Comparison of ENCODE assay signal across 16 mouse cellular contexts in genomic region chr7:57992406-57993223, GRCm38 (mm10).
DNase-seq lines count a peak whose midpoint lies in the region; ATAC-seq and TF ChIP-seq lines count a peak whose summit lies in the region.
"Had no signal": no experiment of that assay in that cellular context is flagged by ENCODE, and none has a peak within 500 bp of the region (broad histone marks: within the 10 kb centered on the region; RNA-seq: fewer than 3 reads in every experiment).

No protein-coding gene starts in this region.

- H3K9ac ChIP-seq in midbrain, postnatal 0 days (replicated peaks; ENCODE audit: low read length, poor library complexity, severe bottlenecking): no peak overlapping the region
- H3K9ac ChIP-seq in midbrain, embryonic 13.5 days (replicated peaks): no peak overlapping the region
- H3K9ac ChIP-seq in neural tube, embryonic 13.5 days: no peak overlapping the region
- H3K9ac ChIP-seq: heart, embryonic 15.5 days; hindbrain, embryonic 13.5 days; liver, embryonic 12.5 days; midbrain, embryonic 12.5 days had no signal

- H3K36me3 ChIP-seq in midbrain, postnatal 0 days (ENCODE audit: insufficient read depth, low read length): no peaks in the 10 kb centered on the region
- H3K36me3 ChIP-seq in midbrain, embryonic 13.5 days: no peaks in the 10 kb centered on the region
- no peaks in the 10 kb centered on the region for H3K36me3 ChIP-seq in neural tube, embryonic 13.5 days
- H3K36me3 ChIP-seq: heart, embryonic 15.5 days; hindbrain, embryonic 13.5 days; liver, embryonic 12.5 days; midbrain, embryonic 12.5 days had no signal

- no peak overlapping the region for H3K27ac ChIP-seq in midbrain, postnatal 0 days (ENCODE audit: low read depth, low read length)
- no peak overlapping the region for H3K27ac ChIP-seq in midbrain, embryonic 13.5 days
- H3K27ac ChIP-seq in neural tube, embryonic 13.5 days (replicated peaks): no peak overlapping the region
- H3K27ac ChIP-seq: heart, embryonic 15.5 days; hindbrain, embryonic 13.5 days; liver, embryonic 12.5 days; midbrain, embryonic 12.5 days had no signal

- TF ChIP-seq CTCF in midbrain, postnatal 0 days (IDR thresholded peaks at IDR 0.05): no peak

- no peaks in the 10 kb centered on the region for H3K27me3 ChIP-seq in midbrain, postnatal 0 days (ENCODE audit: insufficient read depth, low read length)
- H3K27me3 ChIP-seq in midbrain, embryonic 13.5 days: no peaks in the 10 kb centered on the region
- no peaks in the 10 kb centered on the region for H3K27me3 ChIP-seq in neural tube, embryonic 13.5 days
- H3K27me3 ChIP-seq: heart, embryonic 15.5 days; hindbrain, embryonic 13.5 days; liver, embryonic 12.5 days; midbrain, embryonic 12.5 days had no signal

- H3K4me3 ChIP-seq in midbrain, postnatal 0 days (ENCODE audit: low read depth, low read length): no peak overlapping the region
- H3K4me3 ChIP-seq in midbrain, embryonic 13.5 days (replicated peaks): no peak overlapping the region
- no peak overlapping the region for H3K4me3 ChIP-seq in neural tube, embryonic 13.5 days
- H3K4me3 ChIP-seq: heart, embryonic 15.5 days; hindbrain, embryonic 13.5 days; liver, embryonic 12.5 days; midbrain, embryonic 12.5 days had no signal

- ATAC-seq in midbrain, postnatal 0 days (ENCODE audit: low FRiP score): no peak
- no peak for ATAC-seq in midbrain, embryonic 13.5 days
- ATAC-seq in neural tube, embryonic 13.5 days (ENCODE audit: low read depth): peak; percentile 47; the same call in 1 of the 2 replicates
- ATAC-seq: liver, embryonic 12.5 days; lung, postnatal 0 days had no signal

- no peaks in the 10 kb centered on the region for H3K4me1 ChIP-seq in midbrain, postnatal 0 days (ENCODE audit: insufficient read depth, low read length)
- no peaks in the 10 kb centered on the region for H3K4me1 ChIP-seq in midbrain, embryonic 13.5 days (replicated peaks)
- no peaks in the 10 kb centered on the region for H3K4me1 ChIP-seq in neural tube, embryonic 13.5 days (replicated peaks)
- H3K4me1 ChIP-seq: heart, embryonic 15.5 days; hindbrain, embryonic 13.5 days; liver, embryonic 12.5 days; midbrain, embryonic 12.5 days had no signal

- WGBS in midbrain, postnatal 0 days: 76% methylated on average over 11 of the region's 11 CpGs
- WGBS in midbrain, embryonic 13.5 days: 80% methylated on average over 11 of the region's 11 CpGs
- 65% methylated on average over 11 of the region's 11 CpGs for WGBS in neural tube, embryonic 13.5 days

- H3K9me3 ChIP-seq in midbrain, postnatal 0 days (ENCODE audit: low read length): no peaks in the 10 kb centered on the region
- no peaks in the 10 kb centered on the region for H3K9me3 ChIP-seq in midbrain, embryonic 13.5 days
- no peaks in the 10 kb centered on the region for H3K9me3 ChIP-seq in neural tube, embryonic 13.5 days
- H3K9me3 ChIP-seq: heart, embryonic 15.5 days; hindbrain, embryonic 13.5 days; liver, embryonic 12.5 days; midbrain, embryonic 12.5 days had no signal

- H3K4me2 ChIP-seq in midbrain, postnatal 0 days (ENCODE audit: low read depth, low read length, poor library complexity, severe bottlenecking): no peak overlapping the region
- no peak overlapping the region for H3K4me2 ChIP-seq in midbrain, embryonic 13.5 days (replicated peaks)
- H3K4me2 ChIP-seq in neural tube, embryonic 13.5 days: no peak overlapping the region
- H3K4me2 ChIP-seq: heart, embryonic 15.5 days; hindbrain, embryonic 13.5 days; liver, embryonic 12.5 days; midbrain, embryonic 12.5 days had no signal

- peak; percentile 2 for DNase-seq in embryo, embryonic 10.5 days (ENCODE audit: low spot score)
- no peak for DNase-seq in embryo, embryonic 10 days (ENCODE audit: low spot score)
- DNase-seq in midbrain, postnatal 0 days (ENCODE audit: low spot score): peak; percentile 3
- peak; percentile 70 to 87 for DNase-seq in layer of hippocampus, adult 18-20 months (ENCODE audit: low spot score in 2 of 2)
- DNase-seq in spleen, postnatal 4 days (ENCODE audit: low spot score in 2 of 2): no peak
- no peak for DNase-seq in urinary bladder, postnatal 36 days (ENCODE audit: low spot score in 2 of 2)
- DNase-seq: gastrocnemius, postnatal 36 days; kidney, adult 2 months; thymus, postnatal 14 days had no signal

Comparison
In these comparisons a context has a peak if more than half of its experiments do, and no peak if none do; other contexts are left out.
1. DNase-seq: peak in embryo, embryonic 10.5 days (single experiment), midbrain, postnatal 0 days (single experiment) and layer of hippocampus, adult 18-20 months (2 of 2); none in embryo, embryonic 10 days (single experiment), spleen, postnatal 4 days (0 of 2) and urinary bladder, postnatal 36 days (0 of 2).